Mouse (Mus musculus) kidney, embryonic 16.5 days (tissue): ENCODE data around the gene Tmem41b. TPM values are rescaled to one million over a fixed set of nuclear protein-coding genes. Genes with fewer than 3 reads are reported as not detected.

Source experiments
- ATAC-seq: fragments of 200-750 bp; cut with Nextera tagmentation; 2 replicates; pipeline ENCODE4 v1.8.0; 2017; ENCODE audit warnings: moderate TSS enrichment; ENCODE audit not compliant: low FRiP score, low TSS enrichment
- H3K27ac ChIP-seq: fragments of 300-500 bp; sonication (generic); 2 replicates; pipeline ENCODE4 v1.5.1; 2014; ENCODE audit warnings: low read length
- H3K27me3 ChIP-seq: fragments of 300-500 bp; sonication (generic); 2 replicates; pipeline ENCODE4 v1.6.1; 2014; ENCODE audit warnings: low read length, control low read depth, mixed read lengths; ENCODE audit not compliant: insufficient read depth
- H3K36me3 ChIP-seq: fragments of 300-500 bp; sonication (generic); 2 replicates; pipeline ENCODE4 v1.6.1; 2014; ENCODE audit warnings: low read length, control low read depth, mixed read lengths; ENCODE audit not compliant: insufficient read depth
- H3K4me1 ChIP-seq: fragments of 300-500 bp; sonication (generic); 2 replicates; pipeline ENCODE4 v1.6.1; 2014; ENCODE audit warnings: low read length, control low read depth, mixed read lengths; ENCODE audit not compliant: insufficient read depth
- H3K4me2 ChIP-seq: fragments of 300-500 bp; sonication (generic); replicated peaks from 2 replicates; pipeline ENCODE4 v1.6.1; 2014; ENCODE audit warnings: low read depth, low read length
- H3K4me3 ChIP-seq: fragments of 300-500 bp; sonication (generic); 2 replicates; pipeline ENCODE4 v1.5.1; 2014; ENCODE audit warnings: mild to moderate bottlenecking, low read length
- H3K9ac ChIP-seq: fragments of 300-500 bp; sonication (generic); replicated peaks from 2 replicates; pipeline ENCODE4 v1.6.1; 2014; ENCODE audit warnings: low read length
- H3K9me3 ChIP-seq: fragments of 300-500 bp; sonication (generic); 2 replicates; pipeline ENCODE4 v1.6.1; 2016; ENCODE audit warnings: low read length, control low read depth
- WGBS: fragments of 180-500 bp; shearing (Covaris S2); extraction: QIAGEN DNeasy Blood & Tissue Kit; methylation state at CpG from one replicate; pipeline ENCODE4 v1.1.7; 2014; 5-methylcytosine and 5-hydroxymethylcytosine counted together
- polyA plus RNA-seq: library from polyadenylated mRNA; unstranded; fragments of >200 nt; fragmentation: Nextera tagmentation; extraction: Ambion mirVana; gene quantifications from 2 replicates; pipeline ENCODE4 v1.2.1, GENCODE M21; 2015

Tmem41b gene
- polyA plus RNA-seq, 1 experiment from 2014 or later: 65.8 TPM

- no peak overlapping the region for H3K4me3 ChIP-seq
- no peaks in the 10 kb centered on the region for H3K27me3 ChIP-seq
- H3K27ac ChIP-seq: no peak overlapping the region
- no peak for ATAC-seq
- no peak overlapping the region for H3K9ac ChIP-seq
- WGBS: 62% methylated on average over 6 of the region's 6 CpGs
- H3K4me1 ChIP-seq: 0 out of 2 replicates have a peak, but pooled peaks cover 4% of the 10 kb centered on the region
- H3K9me3 ChIP-seq: no peaks in the 10 kb centered on the region
- H3K36me3 ChIP-seq: no peaks in the 10 kb centered on the region
- no peak overlapping the region for H3K4me2 ChIP-seq
These were observed 42.2 kb downstream of the Tmem41b start for GRCm38 (mm10) chr7:109944421-109945034.

- no peak for ATAC-seq
- H3K9me3 ChIP-seq: no peaks in the 10 kb centered on the region
- no peak overlapping the region for H3K27ac ChIP-seq
- no peaks in the 10 kb centered on the region for H3K4me1 ChIP-seq
- H3K27me3 ChIP-seq: no peaks in the 10 kb centered on the region
- H3K4me2 ChIP-seq: no peak overlapping the region
- H3K4me3 ChIP-seq: no peak overlapping the region
- peaks cover 24% of the 10 kb centered on the region for H3K36me3 ChIP-seq
- H3K9ac ChIP-seq: no peak overlapping the region
These were observed 57.1 kb downstream of the Tmem41b start for GRCm38 (mm10) chr7:109929628-109930027.

- H3K9ac ChIP-seq: no peak overlapping the region
- H3K27me3 ChIP-seq: no peaks in the 10 kb centered on the region
- H3K27ac ChIP-seq: no peak overlapping the region
- peaks cover 16% of the 10 kb centered on the region for H3K36me3 ChIP-seq
- H3K4me3 ChIP-seq: no peak overlapping the region
- no peak overlapping the region for H3K4me2 ChIP-seq
- no peaks in the 10 kb centered on the region for H3K4me1 ChIP-seq
- no peaks in the 10 kb centered on the region for H3K9me3 ChIP-seq
- WGBS: 89% methylated on average over 6 of the region's 6 CpGs
- ATAC-seq: no peak
These were observed 58.4 kb downstream of the Tmem41b start for GRCm38 (mm10) chr7:109928365-109928764.

- Histone ChIP-seq H3K36me3 (peaks cover 14% of the 10 kb centered on the region), H3K9ac (no peak overlapping the region), H3K27ac (no peak overlapping the region), H3K27me3 (no peaks in the 10 kb centered on the region), H3K4me2 (no peak overlapping the region), H3K9me3 (no peaks in the 10 kb centered on the region), H3K4me3 (no peak overlapping the region), H3K4me1 (no peaks in the 10 kb centered on the region)
- no peak for ATAC-seq
- WGBS: 86% methylated on average over 2 of the region's 2 CpGs
These were observed 61.8 kb downstream of the Tmem41b start for GRCm38 (mm10) chr7:109924965-109925364.

GRCm38 (mm10) chr7:109922889-109923288 lies 63.8 kb downstream of the Tmem41b start:
- no peak for ATAC-seq
- Histone ChIP-seq H3K9me3 (no peaks in the 10 kb centered on the region), H3K4me3 (no peak overlapping the region), H3K9ac (no peak overlapping the region), H3K36me3 (peaks cover 26% of the 10 kb centered on the region), H3K4me2 (no peak overlapping the region), H3K4me1 (no peaks in the 10 kb centered on the region), H3K27me3 (no peaks in the 10 kb centered on the region), H3K27ac (no peak overlapping the region)
- WGBS: 89% methylated on average over 4 of the region's 4 CpGs

Other genes starting within 250 kb of the Tmem41b start
- gene Tmem9b, start 234.1 kb downstream of the Tmem41b start, polyA plus RNA-seq: 60.2 and 64.1 TPM in 2 replicates
- 0.65 and 0.92 TPM in 2 replicates for gene Nrip3, start 204.9 kb downstream of the Tmem41b start, polyA plus RNA-seq
- gene Scube2, start 121.2 kb downstream of the Tmem41b start, polyA plus RNA-seq: 1.7 and 1.8 TPM in 2 replicates
- 30.9 and 31.3 TPM in 2 replicates for gene Dennd5a, start 26.5 kb downstream of the Tmem41b start, polyA plus RNA-seq
- 58.0 and 59.5 TPM in 2 replicates for gene Ipo7, start 31.3 kb upstream of the Tmem41b start, polyA plus RNA-seq
- 22.3 and 22.6 TPM in 2 replicates for gene Zfp143, start 74.3 kb upstream of the Tmem41b start, polyA plus RNA-seq
- 20.6 TPM in 2 replicates for gene Wee1, start 135.1 kb upstream of the Tmem41b start, polyA plus RNA-seq
- gene Swap70, start 234.8 kb upstream of the Tmem41b start, polyA plus RNA-seq: 32.1 and 34.2 TPM in 2 replicates